Mouse (Mus musculus) left cerebral cortex, adult 2 months (tissue): ENCODE data around the gene Dapk1. TPM values are rescaled to one million over a fixed set of nuclear protein-coding genes. Genes with fewer than 3 reads are reported as not detected.

Source experiments
- DNase-seq, 2 experiments: peaks; one replicate each; pipeline ENCODE4 v3.0.0; 2021 to 2022; ENCODE audit warnings: low spot score in 2 of 2, mixed read lengths in 1 of 2; ENCODE audit errors: extremely low spot score in 1 of 2
- H3K27ac ChIP-seq: fragments of 200-600 bp; 2 replicates; pipeline ENCODE4 v1.8.1; 2022
- H3K4me3 ChIP-seq: fragments of 200-600 bp; 2 replicates; pipeline ENCODE4 v1.8.1; 2022
- CTCF ChIP-seq: fragments of 200-600 bp; IDR thresholded peaks from 2 replicates; pipeline ENCODE4 v1.8.1; 2022; ENCODE audit warnings: antibody characterized with exemption, mild to moderate bottlenecking, moderate library complexity
- intact Hi-C: fragments of 180-260 bp; cut with DNase I; formaldehyde crosslinking; loops from one replicate; pipeline ENCODE4 v1.15.1; 2025
- long read RNA-seq, 2 experiments: library from polyadenylated mRNA; stranded (forward); transcript quantifications; one replicate each; pipeline ENCODE4 v2.0.0; 2021; ENCODE audit warnings: borderline mapping rate in 2 of 2
- total RNA-seq, 2 experiments: library from RNA; stranded (reverse); gene quantifications; 2 replicates each; pipeline ENCODE4 v1.2.3; 2021

Dapk1 gene
- total RNA-seq, result 100 to 1,000 TPM; 101 to 105 TPM
- long read RNA-seq, experiment 1, full-length matches to known transcripts, result 73 of 115 reads
- long read RNA-seq, experiment 1, partial matches to known transcripts, result 22 of 115 reads
- long read RNA-seq, experiment 1, other reads (novel, unspliced or antisense), result 20 of 115 reads
- long read RNA-seq, experiment 2, full-length matches to known transcripts, result 45 of 74 reads
- long read RNA-seq, experiment 2, partial matches to known transcripts, result 4 of 74 reads
- long read RNA-seq, experiment 2, other reads (novel, unspliced or antisense), result 25 of 74 reads

DNA sequence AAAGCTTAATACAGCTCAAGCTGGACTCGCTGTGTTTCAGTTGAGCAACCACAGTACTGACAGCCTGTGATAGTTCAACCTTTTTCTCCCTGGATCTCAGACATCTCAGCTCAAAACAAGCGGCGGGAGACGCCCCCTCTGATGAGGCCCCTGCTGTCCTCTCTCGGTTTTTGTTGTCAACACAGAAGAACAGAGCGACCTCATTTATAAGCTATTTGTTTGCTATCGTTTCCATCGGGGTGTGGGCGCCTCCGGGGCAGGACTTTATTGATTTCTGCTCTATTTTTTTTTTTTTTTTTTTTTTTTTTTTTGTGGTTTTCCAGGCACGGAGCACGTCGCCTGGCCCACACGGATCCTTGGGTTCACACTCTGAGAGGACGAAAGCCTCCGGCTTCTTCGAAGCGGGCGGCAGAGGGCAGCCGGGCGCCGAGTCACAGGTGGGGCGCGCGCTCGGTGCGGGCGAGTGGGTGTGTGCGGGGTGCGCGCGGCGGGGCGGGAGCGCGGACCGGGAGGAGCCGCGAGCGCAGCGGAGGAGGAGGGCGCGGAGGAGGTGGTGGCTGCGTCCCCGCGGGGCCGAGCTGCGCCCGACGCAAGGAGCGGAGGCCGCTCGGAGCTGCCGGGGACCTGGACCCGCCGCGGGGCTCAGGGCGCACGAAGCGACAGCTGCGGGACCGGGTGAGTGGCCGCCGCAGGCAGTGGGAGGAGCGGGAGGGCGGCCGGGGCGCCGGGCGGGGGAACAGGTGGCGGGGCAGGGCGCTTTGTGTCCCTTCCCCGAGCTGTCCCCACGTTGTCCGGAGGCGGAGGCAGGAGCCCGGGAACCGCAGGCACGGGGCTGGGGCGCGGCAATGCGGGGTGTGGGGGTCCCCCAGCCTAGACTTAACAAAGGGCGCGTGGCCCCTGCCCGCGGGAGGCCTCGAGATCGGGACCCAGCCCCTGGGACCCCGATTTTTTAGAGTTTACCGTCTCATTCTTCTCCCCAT lies at the start of gene Dapk1:
Gene Dapk1 (plus strand): TSS at position 512 of the 980 bp plus-strand sequence.
- Histone ChIP-seq H3K27ac (peak within 1 kb of the TSS; percentile 85), H3K4me3 (peak within 1 kb of the TSS; percentile 69)
- peak; percentile 91 for DNase-seq
- peak; percentile 62 for TF ChIP-seq CTCF
- intact Hi-C loops, result loop anchor here (1.0 to 10.0 kb wide), 5 partner anchors 27 to 757 kb away; no protein-coding TSS in a partner anchor

DNA sequence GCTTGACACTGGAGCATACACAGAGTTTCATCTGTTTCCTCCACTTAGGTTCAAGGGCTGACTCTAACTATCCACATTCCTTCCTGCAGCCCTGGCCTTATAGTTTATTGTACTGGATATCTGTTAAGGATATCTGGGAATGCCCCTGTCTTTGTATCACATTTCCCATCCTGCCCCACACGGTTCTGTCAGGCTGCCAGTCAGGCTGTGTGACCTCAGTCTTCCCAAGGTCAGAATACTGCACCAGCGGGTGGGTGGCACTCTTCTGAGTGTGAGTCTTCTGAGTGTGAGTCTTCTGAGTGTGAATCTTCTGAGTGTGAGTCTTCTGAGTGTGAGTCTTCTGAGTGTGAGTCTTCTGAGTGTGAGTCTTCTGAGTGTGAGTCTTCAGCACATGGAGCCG lies 48.4 kb upstream of the Dapk1 start:
- no peak overlapping the region for H3K4me3 ChIP-seq
- H3K27ac ChIP-seq, result no peak overlapping the region
- intact Hi-C loops, result no loop called here
- no peak for DNase-seq
- TF ChIP-seq CTCF, result no peak

DNA sequence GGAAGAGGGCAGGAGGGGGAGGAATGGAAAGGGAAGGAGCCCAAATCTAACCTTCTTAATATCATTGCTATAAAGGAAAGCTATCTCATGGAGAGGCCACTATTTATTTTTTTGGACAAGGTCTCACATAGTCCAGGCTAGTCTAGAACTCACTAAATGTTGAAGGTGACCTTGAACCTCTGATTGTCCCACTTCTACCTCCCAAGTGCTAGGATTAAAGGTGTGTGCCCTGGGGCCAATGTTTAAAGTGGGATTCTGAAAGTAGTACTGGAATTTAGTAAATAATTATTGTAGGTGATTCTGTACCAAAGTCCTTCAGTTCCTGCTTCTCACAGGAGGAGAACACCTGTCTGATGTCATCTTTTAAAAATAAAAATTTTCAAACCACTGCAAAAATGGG lies 45.3 kb upstream of the Dapk1 start:
- DNase-seq, result no peak
- intact Hi-C loops, result no loop called here
- H3K4me3 ChIP-seq, result no peak overlapping the region
- H3K27ac ChIP-seq, result no peak overlapping the region
- no peak for TF ChIP-seq CTCF

DNA sequence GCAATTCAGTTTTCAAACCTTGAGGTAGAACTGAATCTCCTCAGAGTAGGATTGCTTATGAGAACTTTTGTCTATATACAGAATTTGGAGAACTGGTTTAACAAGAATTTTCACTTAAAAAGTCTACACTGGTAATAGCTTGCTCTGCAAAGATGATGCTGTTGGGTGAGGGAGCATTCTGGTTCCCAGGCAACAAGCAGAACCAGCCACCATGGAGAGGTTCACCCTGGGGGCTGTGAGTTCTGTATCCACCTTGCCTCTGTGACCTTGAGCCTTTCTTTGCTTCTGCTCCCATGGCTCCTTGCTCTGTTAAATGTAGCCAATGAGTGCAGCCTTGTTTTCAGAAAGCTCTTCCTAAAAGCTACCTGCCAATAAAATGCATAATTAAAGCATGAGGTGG lies 44.8 kb upstream of the Dapk1 start:
- TF ChIP-seq CTCF, result no peak
- Histone ChIP-seq H3K27ac (no peak overlapping the region), H3K4me3 (no peak overlapping the region)
- intact Hi-C loops, result no loop called here
- no peak for DNase-seq

DNA sequence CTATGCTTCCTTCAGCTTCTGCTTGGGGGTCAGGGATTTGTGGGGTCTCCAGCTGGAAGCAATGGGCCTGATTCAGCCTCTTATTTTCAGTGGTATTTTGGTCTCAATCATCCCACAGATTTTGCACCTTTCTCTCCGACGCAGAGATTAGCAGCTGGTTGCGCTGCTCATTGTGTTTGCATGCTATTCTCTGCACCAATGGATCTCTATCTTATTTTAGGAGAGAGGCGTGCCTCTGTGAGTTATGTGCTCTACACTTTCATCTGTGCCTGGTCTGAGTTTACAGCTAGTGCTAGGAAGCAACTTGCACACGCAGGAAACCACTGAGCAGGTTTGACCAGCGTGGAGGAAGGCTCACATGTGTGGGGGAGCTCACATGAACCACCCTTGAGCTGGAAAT lies 37.4 kb upstream of the Dapk1 start:
- DNase-seq, result peak in 1 of 2 experiments; percentile 15
- intact Hi-C loops, result no loop called here
- TF ChIP-seq CTCF, result no peak
- no peak overlapping the region for H3K27ac ChIP-seq
- H3K4me3 ChIP-seq, result no peak overlapping the region

DNA sequence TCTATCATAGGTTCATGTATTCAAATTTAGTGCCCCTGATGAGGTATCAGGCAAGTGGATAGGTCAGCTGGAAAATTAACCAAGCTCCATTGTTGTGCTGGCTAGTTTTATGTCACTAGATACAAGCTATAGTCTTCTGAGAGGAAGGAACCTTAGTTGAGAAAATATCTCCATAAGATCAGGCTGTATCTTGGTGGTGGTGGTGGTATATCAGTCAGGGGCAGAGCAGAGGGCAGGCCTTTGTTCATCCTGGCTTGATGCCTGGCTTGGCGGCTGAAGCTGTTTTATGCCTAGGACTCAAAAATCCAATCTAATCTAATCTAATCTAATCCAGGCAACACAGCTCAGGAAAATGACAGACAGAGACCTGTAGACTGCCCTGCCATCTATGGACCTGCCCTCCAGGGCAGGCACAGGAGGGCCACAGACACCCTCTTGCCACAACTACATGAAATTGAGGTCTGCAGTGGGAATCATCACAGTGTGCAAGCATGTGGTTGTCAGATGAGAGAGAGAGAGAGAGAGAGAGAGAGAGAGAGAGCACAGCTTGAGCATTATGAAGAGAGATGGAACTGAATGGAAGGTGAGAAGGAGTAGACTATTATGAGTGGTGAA lies 32.7 kb upstream of the Dapk1 start:
- Histone ChIP-seq H3K27ac (no peak overlapping the region), H3K4me3 (no peak overlapping the region)
- DNase-seq, result no peak
- intact Hi-C loops, result no loop called here
- no peak for TF ChIP-seq CTCF

DNA sequence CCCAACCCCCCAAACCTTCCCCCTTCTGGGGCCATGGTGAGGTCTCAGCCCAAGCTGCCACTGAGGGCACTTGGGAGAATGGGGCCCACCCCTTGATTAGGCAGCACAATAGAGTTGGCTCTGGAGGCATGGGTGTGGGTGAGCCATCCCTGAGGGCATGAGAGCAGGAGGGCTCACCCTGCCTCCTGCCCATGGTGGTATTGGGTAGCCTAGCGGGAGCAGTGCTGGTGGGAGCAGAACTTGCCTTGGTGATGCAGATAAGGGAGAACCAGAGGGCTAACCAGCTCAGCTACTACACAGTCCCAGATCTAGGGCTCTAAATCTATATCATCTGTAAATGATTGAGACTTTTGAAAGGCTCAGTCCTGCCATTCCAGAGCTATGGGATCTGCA lies 32.2 kb upstream of the Dapk1 start:
- no peak for DNase-seq
- no peak for TF ChIP-seq CTCF
- H3K27ac ChIP-seq, result no peak overlapping the region
- intact Hi-C loops, result no loop called here
- H3K4me3 ChIP-seq, result no peak overlapping the region

DNA sequence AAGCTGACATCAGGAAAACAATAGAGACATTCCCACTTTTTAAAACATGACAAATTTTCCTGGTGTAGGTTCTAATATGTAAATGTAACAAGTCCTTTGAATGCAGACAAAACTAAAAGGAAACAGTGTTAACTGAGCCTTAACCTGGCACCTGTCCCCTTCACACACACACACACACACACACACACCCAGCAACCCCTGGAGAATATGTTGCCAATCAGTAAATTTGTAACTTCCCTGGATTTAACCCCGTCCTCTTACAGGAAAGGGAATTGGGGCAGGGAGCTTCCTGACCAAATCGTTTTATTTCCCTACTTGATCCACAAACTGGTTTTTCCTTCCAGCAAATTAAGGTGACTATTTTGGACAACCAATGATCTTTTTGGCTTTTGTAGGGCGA lies 28.2 kb upstream of the Dapk1 start:
- no peak for DNase-seq
- no peak overlapping the region for H3K27ac ChIP-seq
- H3K4me3 ChIP-seq, result no peak overlapping the region
- intact Hi-C loops, result no loop called here
- TF ChIP-seq CTCF, result no peak

DNA sequence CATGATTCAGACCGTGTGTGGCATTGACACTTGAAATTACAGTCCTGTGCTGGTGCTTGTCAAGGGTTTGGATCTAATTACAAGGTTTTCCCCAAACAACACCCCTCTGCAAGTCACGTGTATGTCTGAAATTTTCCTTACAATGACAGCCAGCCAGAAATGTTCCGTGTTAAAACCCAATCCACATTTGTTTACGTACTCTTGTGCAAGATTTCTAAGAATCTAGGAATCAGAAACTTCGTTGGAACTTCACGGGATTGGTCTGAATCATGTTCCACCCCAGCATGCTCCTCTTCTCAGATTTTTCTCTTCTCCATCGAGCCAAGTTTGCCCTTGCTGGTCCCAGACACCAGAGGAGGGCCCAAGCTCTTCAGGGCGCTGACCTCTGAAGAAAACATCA lies 27.8 kb upstream of the Dapk1 start:
- no peak for DNase-seq
- TF ChIP-seq CTCF, result no peak
- intact Hi-C loops, result no loop called here

DNA sequence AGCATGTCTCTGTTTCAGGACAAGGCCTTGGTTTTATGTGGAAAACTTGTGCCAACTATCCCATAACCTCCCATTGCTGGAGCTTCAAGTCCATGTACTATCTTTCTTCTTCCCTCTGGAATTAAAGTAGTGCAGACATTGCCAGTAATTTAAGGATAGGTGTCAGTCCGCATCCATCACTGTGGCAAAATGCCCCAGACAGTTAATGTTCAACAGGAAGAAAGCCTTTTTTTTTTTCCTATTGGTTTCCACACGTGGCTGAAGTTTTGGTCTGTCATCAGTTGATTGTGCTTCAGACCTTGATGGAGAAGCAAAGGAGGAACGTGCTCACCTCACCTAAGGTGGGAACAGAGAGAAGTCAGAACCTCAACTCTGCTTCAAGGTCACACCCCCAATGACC lies 23.2 kb upstream of the Dapk1 start:
- intact Hi-C loops, result no loop called here
- DNase-seq, result no peak
- no peak for TF ChIP-seq CTCF
- H3K4me3 ChIP-seq, result no peak overlapping the region
- H3K27ac ChIP-seq, result no peak overlapping the region

More for the DNA sequence above, 27.8 kb upstream of the Dapk1 start:
- H3K27ac ChIP-seq, result no peak overlapping the region
- H3K4me3 ChIP-seq, result no peak overlapping the region

DNA sequence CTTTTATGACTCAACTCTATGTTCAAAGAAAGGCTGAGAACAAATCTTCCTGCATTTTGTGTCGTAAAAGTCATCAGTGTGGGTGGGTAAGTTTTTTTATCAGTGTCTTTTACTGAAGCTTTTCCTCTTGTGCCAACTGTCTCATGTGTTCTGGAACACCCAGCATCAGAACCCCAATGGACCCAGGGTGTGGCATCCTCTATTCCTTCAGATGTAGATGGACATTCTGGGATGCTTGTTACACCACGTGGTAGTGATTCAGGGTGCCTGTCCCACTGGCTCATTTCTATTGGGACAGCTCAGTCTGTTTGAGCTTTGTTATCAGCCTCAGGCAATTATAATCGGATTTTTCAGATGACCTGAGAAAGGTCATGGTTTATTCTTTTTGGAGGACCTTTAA lies 6.9 kb upstream of the Dapk1 start:
- no peak for DNase-seq
- TF ChIP-seq CTCF, result no peak
- intact Hi-C loops, result no loop called here
- Histone ChIP-seq H3K27ac (no peak overlapping the region), H3K4me3 (no peak overlapping the region)

DNA sequence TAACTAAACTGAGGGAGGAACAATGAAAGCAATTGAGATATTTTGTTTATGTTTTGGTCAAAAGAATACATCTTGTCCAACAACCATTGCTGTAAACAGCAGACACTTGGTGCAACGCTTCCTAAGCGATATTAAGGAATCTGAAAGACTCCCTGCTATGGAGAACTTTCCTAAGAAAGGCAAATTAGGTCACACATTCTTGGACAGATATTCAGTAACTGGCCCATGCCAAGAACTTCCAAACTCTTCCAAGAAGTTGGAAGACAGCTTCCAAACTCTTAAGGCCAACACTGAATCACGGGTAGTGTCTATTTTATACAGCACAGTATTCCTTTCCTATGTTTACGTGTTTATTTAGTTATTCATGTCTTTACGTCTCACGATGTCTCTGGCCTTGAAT lies 6.2 kb upstream of the Dapk1 start:
- Histone ChIP-seq H3K4me3 (no peak overlapping the region), H3K27ac (no peak overlapping the region)
- no peak for TF ChIP-seq CTCF
- no peak for DNase-seq
- intact Hi-C loops, result no loop called here
